Mouse (Mus musculus) lung, adult 18-20 months (tissue): ENCODE measurements at regions not wholly inside any gene's neighbourhood (a gene's known extent, or its start where the extent isn't known, plus 50 kb on each side); places are given as distances from the start of the nearest gene placed in this dataset.

ENCODE experiments used
- DNase-seq, 2 experiments: peaks; one replicate each; pipeline ENCODE4 v3.0.0; 2022; ENCODE audit warnings: mixed read lengths in 2 of 2

- no peak for DNase-seq
Observed at GRCm38 (mm10) chr7:77966658-77967057, 771.2 kb downstream of the Ntrk3 start.

GRCm38 (mm10) chr7:77933366-77933765 lies 804.4 kb downstream of the Ntrk3 start:
- no peak for DNase-seq

GRCm38 (mm10) chr7:77928479-77929467 lies 809.0 kb downstream of the Ntrk3 start:
- no peak for DNase-seq

- no peak for DNase-seq
Observed at GRCm38 (mm10) chr7:77899231-77899630, 838.6 kb downstream of the Ntrk3 start.

GRCm38 (mm10) chr7:77888543-77888942 lies 849.3 kb downstream of the Ntrk3 start:
- DNase-seq = no peak

GRCm38 (mm10) chr7:77882605-77883354 lies 855.0 kb downstream of the Ntrk3 start:
- no peak for DNase-seq

GRCm38 (mm10) chr7:77867518-77867917 lies 870.3 kb downstream of the Ntrk3 start:
- no peak for DNase-seq

GRCm38 (mm10) chr7:77861841-77862240 lies 876.0 kb downstream of the Ntrk3 start:
- no peak for DNase-seq

- DNase-seq = no peak
Observed at GRCm38 (mm10) chr7:77858436-77858835, 879.4 kb downstream of the Ntrk3 start.

- no peak for DNase-seq
Observed at GRCm38 (mm10) chr7:77857979-77858378, 879.8 kb downstream of the Ntrk3 start.

GRCm38 (mm10) chr7:77855653-77856239 lies 882.1 kb downstream of the Ntrk3 start:
- DNase-seq = no peak

- no peak for DNase-seq
Observed at GRCm38 (mm10) chr7:77855077-77855476, 882.7 kb downstream of the Ntrk3 start.

- DNase-seq = no peak
Observed at GRCm38 (mm10) chr7:77824261-77824959, 913.4 kb downstream of the Ntrk3 start.

- DNase-seq = no peak
Observed at GRCm38 (mm10) chr7:77812052-77812903, 925.5 kb downstream of the Ntrk3 start.

- DNase-seq = no peak
Observed at GRCm38 (mm10) chr7:77786801-77787200, 951.0 kb downstream of the Ntrk3 start.

- DNase-seq = no peak
Observed at GRCm38 (mm10) chr7:77771711-77772449, 965.9 kb downstream of the Ntrk3 start.

- no peak for DNase-seq
Observed at GRCm38 (mm10) chr7:77738996-77739765, 998.6 kb downstream of the Ntrk3 start.
